Mouse (Mus musculus): ENCODE measurements at regions not wholly inside any gene's neighbourhood (a gene's known extent, or its start where the extent isn't known, plus 50 kb on each side); places are given as distances from the start of the nearest gene placed in this dataset.

DNA sequence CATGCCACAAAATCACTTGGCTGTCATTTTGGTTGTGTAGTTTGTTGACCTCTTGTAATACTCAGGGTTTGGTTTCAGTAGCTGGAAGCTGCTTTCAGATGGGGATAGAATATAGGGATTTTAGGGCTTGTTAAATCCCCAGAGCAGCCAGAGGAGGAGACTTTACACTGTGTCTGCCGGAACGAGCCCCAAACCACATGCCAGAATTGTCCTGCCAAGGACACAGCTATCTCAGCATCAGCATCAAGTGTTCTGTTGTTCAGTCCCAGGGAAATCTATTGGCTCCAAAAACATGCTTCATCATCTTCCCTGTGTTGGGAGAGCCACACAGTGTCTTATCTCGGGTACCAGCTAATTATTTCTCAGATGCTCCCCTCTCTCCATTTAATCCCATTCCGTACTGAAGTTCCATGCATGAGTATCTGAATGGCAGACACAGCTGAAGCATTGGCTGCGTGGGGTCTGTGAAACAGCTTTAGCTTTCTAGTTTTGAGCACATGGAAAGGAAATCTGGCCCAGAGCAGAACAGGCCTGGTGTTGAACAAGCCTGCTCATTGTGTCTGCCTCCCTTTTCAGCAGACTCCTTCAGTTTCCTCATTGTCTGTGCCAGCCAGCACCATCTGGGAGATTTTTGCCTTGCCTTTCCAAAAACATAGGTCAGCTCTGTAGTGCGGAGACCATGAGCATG, 264.8 kb downstream of the Cd109 start:
- Histone ChIP-seq H3K4me1 (replicated peaks; ENCODE audit: control insufficient read depth, insufficient read depth, low read length) (no peaks in the 10 kb centered on the region), H3K36me3 (ENCODE audit: control insufficient read depth, insufficient read depth) (no peaks in the 10 kb centered on the region), H3K27me3 (replicated peaks; ENCODE audit: control insufficient read depth, insufficient read depth, low read length) (no peaks in the 10 kb centered on the region), H3K9ac (ENCODE audit: low read depth, low read length) (no peak overlapping the region), H3K4me3 (ENCODE audit: low read depth, low read length) (no peak overlapping the region), H3K27ac (ENCODE audit: low read depth, low read length) (no peak overlapping the region), H3K9me3 (ENCODE audit: control insufficient read depth) (no peaks in the 10 kb centered on the region), H3K4me2 (replicated peaks; ENCODE audit: low read depth) (no peak overlapping the region)
- no peak for ATAC-seq
- 63% methylated on average over 6 of the region's 6 CpGs for WGBS
- no peak for TF ChIP-seq CTCF (IDR thresholded peaks at IDR 0.05; ENCODE audit: low read depth)

- no peak for ATAC-seq
- Histone ChIP-seq H3K4me3 (ENCODE audit: low read depth, low read length) (no peak overlapping the region), H3K4me2 (replicated peaks; ENCODE audit: low read depth) (no peak overlapping the region), H3K9ac (ENCODE audit: low read depth, low read length) (no peak overlapping the region), H3K36me3 (ENCODE audit: control insufficient read depth, insufficient read depth) (no peaks in the 10 kb centered on the region), H3K27me3 (replicated peaks; ENCODE audit: control insufficient read depth, insufficient read depth, low read length) (no peaks in the 10 kb centered on the region), H3K9me3 (ENCODE audit: control insufficient read depth) (no peaks in the 10 kb centered on the region), H3K4me1 (replicated peaks; ENCODE audit: control insufficient read depth, insufficient read depth, low read length) (no peaks in the 10 kb centered on the region), H3K27ac (ENCODE audit: low read depth, low read length) (no peak overlapping the region)
- 67% methylated on average over 4 of the region's 4 CpGs for WGBS
- no peak for TF ChIP-seq CTCF (IDR thresholded peaks at IDR 0.05; ENCODE audit: low read depth)
Measured at GRCm38 (mm10) chr9:78880643-78881306, 265.4 kb downstream of the Cd109 start.

- no peak for ATAC-seq
- WGBS: 63% methylated on average over 5 of the region's 5 CpGs
- Histone ChIP-seq H3K36me3 (ENCODE audit: control insufficient read depth, insufficient read depth) (no peaks in the 10 kb centered on the region), H3K9me3 (ENCODE audit: control insufficient read depth) (no peaks in the 10 kb centered on the region), H3K27ac (ENCODE audit: low read depth, low read length) (no peak overlapping the region), H3K4me3 (ENCODE audit: low read depth, low read length) (no peak overlapping the region), H3K4me1 (replicated peaks; ENCODE audit: control insufficient read depth, insufficient read depth, low read length) (no peaks in the 10 kb centered on the region), H3K9ac (ENCODE audit: low read depth, low read length) (no peak overlapping the region), H3K4me2 (replicated peaks; ENCODE audit: low read depth) (no peak overlapping the region), H3K27me3 (replicated peaks; ENCODE audit: control insufficient read depth, insufficient read depth, low read length) (no peaks in the 10 kb centered on the region)
- TF ChIP-seq CTCF (IDR thresholded peaks at IDR 0.05; ENCODE audit: low read depth): no peak
Measured at GRCm38 (mm10) chr9:78881307-78881790, 266.0 kb downstream of the Cd109 start.

- WGBS: 72% methylated on average over 9 of the region's 9 CpGs
- no peak for ATAC-seq
Measured at GRCm38 (mm10) chr9:78903211-78903610, 287.9 kb downstream of the Cd109 start.

GRCm38 (mm10) chr9:78917336-78917735, 302.0 kb downstream of the Cd109 start:
- ATAC-seq: no peak
- Histone ChIP-seq H3K4me2 (replicated peaks; ENCODE audit: low read depth) (no peak overlapping the region), H3K9ac (ENCODE audit: low read depth, low read length) (no peak overlapping the region), H3K9me3 (ENCODE audit: control insufficient read depth) (no peaks in the 10 kb centered on the region), H3K27me3 (replicated peaks; ENCODE audit: control insufficient read depth, insufficient read depth, low read length) (no peaks in the 10 kb centered on the region), H3K27ac (ENCODE audit: low read depth, low read length) (no peak overlapping the region), H3K4me3 (ENCODE audit: low read depth, low read length) (no peak overlapping the region), H3K36me3 (ENCODE audit: control insufficient read depth, insufficient read depth) (no peaks in the 10 kb centered on the region), H3K4me1 (replicated peaks; ENCODE audit: control insufficient read depth, insufficient read depth, low read length) (no peaks in the 10 kb centered on the region)
- 83% methylated on average over 1 of the region's 1 CpGs for WGBS
- TF ChIP-seq CTCF (IDR thresholded peaks at IDR 0.05; ENCODE audit: low read depth): no peak

More at GRCm38 (mm10) chr9:78903211-78903610, 287.9 kb downstream of the Cd109 start:
- H3K4me1 ChIP-seq (replicated peaks; ENCODE audit: control insufficient read depth, insufficient read depth, low read length): no peaks in the 10 kb centered on the region
- no peaks in the 10 kb centered on the region for H3K36me3 ChIP-seq (ENCODE audit: control insufficient read depth, insufficient read depth)
- H3K4me2 ChIP-seq (replicated peaks; ENCODE audit: low read depth): no peak overlapping the region
- H3K9me3 ChIP-seq (ENCODE audit: control insufficient read depth): no peaks in the 10 kb centered on the region
- no peak overlapping the region for H3K4me3 ChIP-seq (ENCODE audit: low read depth, low read length)
- no peaks in the 10 kb centered on the region for H3K27me3 ChIP-seq (replicated peaks; ENCODE audit: control insufficient read depth, insufficient read depth, low read length)
- no peak for TF ChIP-seq CTCF (IDR thresholded peaks at IDR 0.05; ENCODE audit: low read depth)
- no peak overlapping the region for H3K9ac ChIP-seq (ENCODE audit: low read depth, low read length)
- no peak overlapping the region for H3K27ac ChIP-seq (ENCODE audit: low read depth, low read length)

DNA sequence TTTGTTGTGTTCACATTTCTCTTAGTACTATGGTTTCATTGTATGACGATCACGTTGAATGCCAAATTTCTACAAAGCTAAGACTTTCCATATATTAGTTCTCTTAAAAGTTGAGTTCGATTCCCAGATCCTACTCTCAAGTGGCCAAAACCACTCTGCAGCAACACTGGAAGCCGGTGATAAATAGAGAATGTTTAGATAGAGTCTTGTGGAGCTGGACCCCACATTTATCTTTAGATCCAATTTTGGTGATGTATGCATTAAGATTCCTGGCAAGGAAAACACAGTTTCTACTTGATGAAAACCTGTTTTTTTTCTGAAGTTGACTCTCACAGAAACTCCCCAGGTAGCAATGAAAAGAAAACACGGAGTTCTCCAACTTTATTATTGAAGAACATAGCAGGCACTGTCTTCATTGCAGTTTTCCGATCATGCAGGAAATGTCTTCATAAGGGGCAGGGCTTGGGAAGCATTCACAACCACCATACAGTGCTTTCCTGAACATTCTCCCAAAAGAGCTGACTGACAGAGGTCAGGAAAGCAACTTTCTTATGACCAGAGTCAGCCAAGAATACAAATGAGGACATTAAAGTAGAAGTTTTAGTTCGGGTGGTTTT, 310.7 kb downstream of the Cd109 start:
- H3K9ac ChIP-seq (ENCODE audit: low read depth, low read length): no peak overlapping the region
- H3K27me3 ChIP-seq (replicated peaks; ENCODE audit: control insufficient read depth, insufficient read depth, low read length): no peaks in the 10 kb centered on the region
- H3K9me3 ChIP-seq (ENCODE audit: control insufficient read depth): no peaks in the 10 kb centered on the region
- no peak for TF ChIP-seq CTCF (IDR thresholded peaks at IDR 0.05; ENCODE audit: low read depth)
- H3K4me1 ChIP-seq (replicated peaks; ENCODE audit: control insufficient read depth, insufficient read depth, low read length): no peaks in the 10 kb centered on the region
- H3K4me3 ChIP-seq (ENCODE audit: low read depth, low read length): no peak overlapping the region
- H3K4me2 ChIP-seq (replicated peaks; ENCODE audit: low read depth): no peak overlapping the region
- 70% methylated on average over 7 of the region's 7 CpGs for WGBS
- no peaks in the 10 kb centered on the region for H3K36me3 ChIP-seq (ENCODE audit: control insufficient read depth, insufficient read depth)
- no peak overlapping the region for H3K27ac ChIP-seq (ENCODE audit: low read depth, low read length)
- no peak for ATAC-seq
